8 mouse cellular contexts compared by ENCODE assay signal in the genomic region with DNA sequence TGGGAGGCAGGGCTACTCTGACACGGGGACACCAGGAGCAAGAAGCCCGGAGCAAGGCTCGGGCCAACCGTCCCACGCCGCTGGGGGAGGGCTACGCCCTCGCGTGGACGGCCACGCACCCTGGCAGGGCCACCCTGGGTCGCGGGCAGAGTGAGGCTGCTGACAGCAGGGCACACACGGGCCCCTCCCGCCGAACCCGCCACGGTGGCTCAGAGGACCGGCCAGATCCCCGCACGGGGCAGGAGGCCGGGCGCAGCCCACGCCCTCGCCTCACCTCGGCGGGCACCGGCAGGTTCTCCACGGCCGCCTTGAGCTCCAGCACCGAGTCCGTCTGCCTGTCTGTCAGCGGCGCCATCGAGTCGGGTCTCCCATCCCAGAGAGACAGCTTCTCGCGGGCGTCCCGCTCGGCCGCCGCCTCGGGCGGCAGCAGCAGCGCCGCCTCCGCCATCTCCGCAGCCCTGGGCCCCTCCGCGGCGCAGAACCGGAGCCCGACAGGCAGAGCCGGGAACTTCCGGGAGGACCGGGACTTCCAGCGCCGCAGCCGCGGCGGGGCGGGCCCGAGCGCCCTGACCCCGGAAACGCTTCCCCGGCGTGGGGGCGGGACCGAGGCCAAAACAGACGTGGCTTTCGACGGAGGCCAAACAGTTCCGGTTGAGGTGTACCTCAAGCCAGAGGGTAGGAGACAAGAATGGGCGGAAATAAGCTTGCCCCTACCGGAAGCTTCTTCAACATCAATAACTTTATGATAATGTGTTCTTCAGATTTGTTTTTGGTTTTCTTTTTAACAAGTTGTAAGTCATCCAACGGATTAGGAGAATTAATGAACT. TPM values are rescaled to one million over a fixed set of nuclear protein-coding genes. Genes with fewer than 3 reads are reported as not detected.
A peak's percentile ranks its signal among the peaks of the same experiment; 100 is the strongest.
DNase-seq lines count a peak whose midpoint lies in the region; ATAC-seq and TF ChIP-seq lines count a peak whose summit lies in the region.

Gene Cog3, minus strand, starts transcription at position 527 of the 827 bp plus-strand sequence.

- under 1% methylated on average over 78 of the region's 78 CpGs for WGBS in embryonic facial prominence, embryonic 13.5 days
- under 1% methylated on average over 76 of the region's 78 CpGs for WGBS in kidney, adult 2 months
- under 1% methylated on average over 78 of the region's 78 CpGs for WGBS in limb, embryonic 12.5 days
- under 1% methylated on average over 68 of the region's 78 CpGs for WGBS in midbrain, embryonic 15.5 days
- WGBS in spleen, adult 2 months: under 1% methylated on average over 75 of the region's 78 CpGs

- ATAC-seq in embryonic facial prominence, embryonic 13.5 days (ENCODE audit: insufficient number of reproducible peaks, insufficient read depth, low FRiP score, low TSS enrichment, low read depth): peak; percentile 96
- ATAC-seq in limb, embryonic 12.5 days (ENCODE audit: insufficient number of reproducible peaks, insufficient read depth, low FRiP score, low TSS enrichment, low read depth): peak; percentile 96
- peak; percentile 99 for ATAC-seq in midbrain, embryonic 15.5 days (replicated peaks)

- H3K4me1 ChIP-seq in embryonic facial prominence, embryonic 13.5 days: peaks cover 20% of the 10 kb centered on the region
- peaks cover 10% of the 10 kb centered on the region for H3K4me1 ChIP-seq in kidney, adult 2 months (ENCODE audit: control insufficient read depth, insufficient read depth, low read length)
- H3K4me1 ChIP-seq in limb, embryonic 12.5 days (replicated peaks): peaks cover 14% of the 10 kb centered on the region
- peaks cover 38% of the 10 kb centered on the region for H3K4me1 ChIP-seq in midbrain, embryonic 15.5 days
- peaks cover 11% of the 10 kb centered on the region; the same call in 1 of the 2 replicates for H3K4me1 ChIP-seq in spleen, adult 2 months (ENCODE audit: control insufficient read depth, insufficient read depth, insufficient read length)

- H3K4me3 ChIP-seq in embryonic facial prominence, embryonic 13.5 days: peak within 1 kb of the TSS; percentile 96
- peak within 1 kb of the TSS; percentile 93 for H3K4me3 ChIP-seq in kidney, adult 2 months (ENCODE audit: insufficient read depth, low read depth, low read length)
- peak within 1 kb of the TSS; percentile 97 for H3K4me3 ChIP-seq in limb, embryonic 12.5 days (replicated peaks)
- H3K4me3 ChIP-seq in midbrain, embryonic 15.5 days: peak within 1 kb of the TSS; percentile 99
- H3K4me3 ChIP-seq in spleen, adult 2 months (ENCODE audit: extremely low read depth, insufficient read depth, insufficient read length): peak within 1 kb of the TSS; percentile 96

- peak within 1 kb of the TSS; percentile 82 for H3K27ac ChIP-seq in embryonic facial prominence, embryonic 13.5 days
- peak within 1 kb of the TSS; percentile 62 for H3K27ac ChIP-seq in kidney, adult 2 months (ENCODE audit: insufficient read depth, low read depth, low read length)
- peak within 1 kb of the TSS; percentile 89 for H3K27ac ChIP-seq in limb, embryonic 12.5 days
- H3K27ac ChIP-seq in midbrain, embryonic 15.5 days: peak within 1 kb of the TSS; percentile 87
- peak within 1 kb of the TSS; percentile 82 for H3K27ac ChIP-seq in spleen, adult 2 months (ENCODE audit: insufficient read depth, low read length)

- H3K9ac ChIP-seq in embryonic facial prominence, embryonic 13.5 days: peak within 1 kb of the TSS; percentile 96
- peak within 1 kb of the TSS; percentile 82 for H3K9ac ChIP-seq in limb, embryonic 12.5 days (replicated peaks)
- H3K9ac ChIP-seq in midbrain, embryonic 15.5 days: peak within 1 kb of the TSS; percentile 91

- no peaks in the 10 kb centered on the region for H3K9me3 ChIP-seq in embryonic facial prominence, embryonic 13.5 days
- H3K9me3 ChIP-seq in limb, embryonic 12.5 days: no peaks in the 10 kb centered on the region
- no peaks in the 10 kb centered on the region for H3K9me3 ChIP-seq in midbrain, embryonic 15.5 days

- H3K36me3 ChIP-seq in embryonic facial prominence, embryonic 13.5 days: peaks cover 5% of the 10 kb centered on the region
- H3K36me3 ChIP-seq in kidney, adult 2 months (ENCODE audit: control insufficient read depth, insufficient read depth, low read length): no peaks in the 10 kb centered on the region
- 0 out of 2 replicates have a peak, but pooled peaks cover 4% of the 10 kb centered on the region for H3K36me3 ChIP-seq in limb, embryonic 12.5 days
- H3K36me3 ChIP-seq in midbrain, embryonic 15.5 days (replicated peaks): no peaks in the 10 kb centered on the region
- peaks cover 2% of the 10 kb centered on the region; the same call in 1 of the 2 replicates for H3K36me3 ChIP-seq in spleen, adult 2 months (ENCODE audit: control insufficient read depth, insufficient read depth, low read length)

- H3K27me3 ChIP-seq in embryonic facial prominence, embryonic 13.5 days: peaks cover 6% of the 10 kb centered on the region; the same call in 1 of the 2 replicates
- H3K27me3 ChIP-seq in kidney, adult 2 months (replicated peaks; ENCODE audit: control insufficient read depth, insufficient read depth, low read length): no peaks in the 10 kb centered on the region
- H3K27me3 ChIP-seq in limb, embryonic 12.5 days: peaks cover 3% of the 10 kb centered on the region; the same call in 1 of the 2 replicates
- 0 out of 2 replicates have a peak, but pooled peaks cover 4% of the 10 kb centered on the region for H3K27me3 ChIP-seq in midbrain, embryonic 15.5 days (replicated peaks)
- H3K27me3 ChIP-seq in spleen, adult 2 months (ENCODE audit: control insufficient read depth, insufficient read depth, low read length): no peaks in the 10 kb centered on the region

- no peak for TF ChIP-seq POLR2A in kidney, adult 2 months (IDR thresholded peaks at IDR 0.05; ENCODE audit: low read depth, low read length)
- TF ChIP-seq POLR2A in spleen, adult 2 months (IDR thresholded peaks at IDR 0.05; ENCODE audit: low read depth, low read length): peak; percentile 36; the same call in 1 of the 2 replicates

- H3K4me2 ChIP-seq in embryonic facial prominence, embryonic 13.5 days: peak within 1 kb of the TSS; percentile 88
- H3K4me2 ChIP-seq in limb, embryonic 12.5 days: peak within 1 kb of the TSS; percentile 85
- H3K4me2 ChIP-seq in midbrain, embryonic 15.5 days: peak within 1 kb of the TSS; percentile 84

- DNase-seq in 3134 (ENCODE audit: extremely low read depth, insufficient read length, low spot score): peak; percentile 89
- DNase-seq in adrenal gland, postnatal 36 days: peak; percentile 99
- DNase-seq in heart, adult 18-20 months: peak; percentile 98
- DNase-seq in kidney, adult 2 months: peak; percentile 98
- peak; percentile 90 to 97 for DNase-seq in spleen, adult 2 months (ENCODE audit: low read depth in 1 of 2, low spot score in 2 of 2)

- no peak for TF ChIP-seq CTCF in kidney, adult 2 months (conservative IDR thresholded peaks at IDR 0.05; ENCODE audit: insufficient read depth, insufficient read length, low read depth, low read length)
- 0 out of 2 replicates have a peak, but pooled peaks have one; percentile 2 for TF ChIP-seq CTCF in spleen, adult 2 months (IDR thresholded peaks at IDR 0.05; ENCODE audit: extremely low read depth, insufficient read depth, insufficient read length, insufficient replicate concordance)

RNA-seq across cellular contexts. Expression of gene Cog3, which starts in this region (rescaled TPM):
- total RNA-seq in adrenal gland, postnatal 36 days (2021): 10 to 100 TPM; 26.5 to 33.3 TPM
- 20.2 and 23.1 TPM in 2 replicates for polyA plus RNA-seq in embryonic facial prominence, embryonic 13.5 days (2015; fragmentation: Nextera tagmentation; extraction: Ambion mirVana)
- 10 to 100 TPM; 13.4 to 14.9 TPM for total RNA-seq in heart, adult 18-20 months (2021)
- polyA plus RNA-seq in kidney, adult 2 months (2012; rRNA removed): 7.8 and 10.0 TPM in 2 replicates
- polyA plus RNA-seq in limb, embryonic 12.5 days (2016; fragmentation: Nextera tagmentation; extraction: Ambion mirVana): 26.0 and 27.0 TPM in 2 replicates
- 19.1 and 19.8 TPM in 2 replicates for polyA plus RNA-seq in midbrain, embryonic 15.5 days (2015; fragmentation: Nextera tagmentation; extraction: Ambion mirVana)
- polyA plus RNA-seq in spleen, adult 2 months (2012; rRNA removed): 5.9 and 6.5 TPM in 2 replicates

Comparison
In these comparisons a context has a peak if more than half of its experiments do, and no peak if none do; other contexts are left out.
1. Peak in every context shown above with its lines: DNase-seq, ATAC-seq, H3K4me3 ChIP-seq and H3K27ac ChIP-seq.